Mouse (Mus musculus) ES-CJ7 (cell line): ENCODE measurements at regions not wholly inside any gene's neighbourhood (a gene's known extent, or its start where the extent isn't known, plus 50 kb on each side); places are given as distances from the start of the nearest gene placed in this dataset.
A peak's percentile ranks its signal among the peaks of the same experiment; 100 is the strongest.

Experiments
- DNase-seq: peaks from one replicate; pipeline ENCODE4 v3.0.0; 2011; ENCODE audit warnings: low read depth, low spot score

- no peak for DNase-seq
Observed at GRCm38 (mm10) chr7:70219310-70219709, 147.2 kb downstream of the Nr2f2 start.

GRCm38 (mm10) chr7:70217137-70217536 lies 149.4 kb downstream of the Nr2f2 start:
- no peak for DNase-seq

GRCm38 (mm10) chr7:70213970-70214520 lies 152.5 kb downstream of the Nr2f2 start:
- no peak for DNase-seq

- DNase-seq = no peak
Observed at GRCm38 (mm10) chr7:70205900-70206299, 160.6 kb downstream of the Nr2f2 start.

GRCm38 (mm10) chr7:70200188-70200587 lies 166.3 kb downstream of the Nr2f2 start:
- peak; percentile 25 for DNase-seq

- DNase-seq = no peak
Observed at GRCm38 (mm10) chr7:70178956-70179355, 187.6 kb downstream of the Nr2f2 start.

GRCm38 (mm10) chr7:70178006-70178405 lies 188.5 kb downstream of the Nr2f2 start:
- no peak for DNase-seq

GRCm38 (mm10) chr7:70176686-70177259 lies 189.8 kb downstream of the Nr2f2 start:
- no peak for DNase-seq

GRCm38 (mm10) chr7:70176086-70176485 lies 190.4 kb downstream of the Nr2f2 start:
- no peak for DNase-seq

- no peak for DNase-seq
Observed at GRCm38 (mm10) chr7:70172431-70172830, 194.1 kb downstream of the Nr2f2 start.

- DNase-seq = no peak
Observed at GRCm38 (mm10) chr7:70171456-70171855, 195.1 kb downstream of the Nr2f2 start.

GRCm38 (mm10) chr7:70168080-70168479 lies 198.5 kb downstream of the Nr2f2 start:
- no peak for DNase-seq

- DNase-seq = no peak
Observed at GRCm38 (mm10) chr7:70166081-70166480, 200.5 kb downstream of the Nr2f2 start.

GRCm38 (mm10) chr7:70165501-70165900 lies 201.0 kb downstream of the Nr2f2 start:
- no peak for DNase-seq

- DNase-seq = no peak
Observed at GRCm38 (mm10) chr7:70164691-70165193, 201.8 kb downstream of the Nr2f2 start.

- no peak for DNase-seq
Observed at GRCm38 (mm10) chr7:70158531-70158930, 208.0 kb downstream of the Nr2f2 start.

GRCm38 (mm10) chr7:70144726-70145271 lies 221.7 kb downstream of the Nr2f2 start:
- DNase-seq = no peak

GRCm38 (mm10) chr7:70136837-70137236 lies 229.7 kb downstream of the Nr2f2 start:
- no peak for DNase-seq

GRCm38 (mm10) chr7:70135416-70135815 lies 231.1 kb downstream of the Nr2f2 start:
- DNase-seq = no peak

- DNase-seq = no peak
Observed at GRCm38 (mm10) chr7:70129963-70130362, 236.6 kb downstream of the Nr2f2 start.

- DNase-seq = no peak
Observed at GRCm38 (mm10) chr7:70122818-70123217, 243.7 kb downstream of the Nr2f2 start.

- DNase-seq = no peak
Observed at GRCm38 (mm10) chr7:70119517-70119916, 247.0 kb downstream of the Nr2f2 start.

GRCm38 (mm10) chr7:70118971-70119370 lies 247.6 kb downstream of the Nr2f2 start:
- DNase-seq = no peak
